Mouse (Mus musculus) thymus, adult 2 months (tissue): ENCODE data around the gene Mdk.

Experiments
- CTCF ChIP-seq: fragments of 200-500 bp; IDR thresholded peaks from 2 replicates; pipeline ENCODE4 v1.5.1; 2012; ENCODE audit warnings: mild to moderate bottlenecking, control low read depth, low read length, moderate library complexity, borderline replicate concordance; ENCODE audit not compliant: control insufficient read depth, poor library complexity, insufficient read depth; ENCODE audit errors: extremely low read depth
- POLR2A ChIP-seq: fragments of 200-500 bp; IDR thresholded peaks from 2 replicates; pipeline ENCODE4 v1.6.1; 2012; ENCODE audit warnings: mild to moderate bottlenecking, low read length, control low read depth, moderate library complexity; ENCODE audit not compliant: control insufficient read depth, poor library complexity, insufficient read depth; ENCODE audit errors: extremely low read depth

GRCm38 (mm10) chr2:91973416-91974135 is 41.5 kb upstream of the Mdk start:
- TF ChIP-seq CTCF (no peak), POLR2A (no peak)
